Mouse (Mus musculus) limb, embryonic 10.5 days (tissue): ENCODE data around the gene Lhpp. TPM values are rescaled to one million over a fixed set of nuclear protein-coding genes. Genes with fewer than 3 reads are reported as not detected.
A peak's percentile ranks its signal among the peaks of the same experiment; 100 is the strongest.

ENCODE experiments used
- DNase-seq: peaks from one replicate; pipeline ENCODE4 v3.0.0-alpha.2; 2017; ENCODE audit warnings: low spot score
- H3K27ac ChIP-seq: fragments of 300-500 bp; sonication (generic); 2 replicates; pipeline ENCODE4 v1.5.1; 2016; ENCODE audit warnings: mild to moderate bottlenecking
- H3K27me3 ChIP-seq: fragments of 300-500 bp; sonication (generic); 2 replicates; pipeline ENCODE4 v1.6.1; 2016; ENCODE audit warnings: low read depth, mild to moderate bottlenecking; ENCODE audit not compliant: poor library complexity, severe bottlenecking
- H3K36me3 ChIP-seq: fragments of 300-500 bp; sonication (generic); 2 replicates; pipeline ENCODE4 v1.6.1; 2016; ENCODE audit warnings: mild to moderate bottlenecking, moderate library complexity
- H3K4me1 ChIP-seq: fragments of 300-500 bp; sonication (generic); 2 replicates; pipeline ENCODE4 v1.6.1; 2016
- H3K4me3 ChIP-seq: fragments of 300-500 bp; sonication (generic); 2 replicates; pipeline ENCODE4 v1.5.1; 2016; ENCODE audit warnings: mild to moderate bottlenecking, moderate library complexity
- H3K9me3 ChIP-seq: fragments of 300-500 bp; sonication (generic); replicated peaks from 2 replicates; pipeline ENCODE4 v1.6.1; 2016; ENCODE audit warnings: mild to moderate bottlenecking
- WGBS: fragments of 180-500 bp; shearing (Covaris S2); methylation state at CpG from one replicate; pipeline ENCODE4 v1.1.7; 2016; 5-methylcytosine and 5-hydroxymethylcytosine counted together
- polyA plus RNA-seq: library from polyadenylated mRNA; unstranded; fragments of >200 nt; fragmentation: Nextera tagmentation; extraction: Ambion mirVana; gene quantifications from 2 replicates; pipeline ENCODE4 v1.2.1, GENCODE M21; 2016

Lhpp gene
- polyA plus RNA-seq, 1 experiment from 2014 or later: 20.1 TPM

DNA sequence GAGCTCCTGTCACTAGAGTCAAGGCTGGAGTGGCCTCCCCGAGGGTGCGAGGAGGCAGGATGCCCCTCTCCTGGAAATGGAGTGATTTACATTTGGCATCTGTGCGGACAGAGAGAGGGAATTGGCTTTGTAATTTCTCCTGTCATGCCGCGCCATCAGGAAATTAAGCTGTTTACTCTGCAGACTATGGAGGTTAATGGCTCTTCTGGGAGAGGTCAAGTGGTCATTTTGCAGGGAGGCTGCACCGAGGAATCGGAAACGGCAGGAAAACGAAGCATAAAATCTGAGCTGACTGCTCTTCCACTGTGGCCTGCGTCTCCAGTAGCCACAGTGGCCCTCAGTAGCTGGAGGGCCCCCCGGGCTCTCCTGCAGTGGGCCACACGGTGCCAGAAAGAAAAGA is 26.9 kb downstream of the Lhpp start:
- 0 out of 2 replicates have a peak, but pooled peaks cover 13% of the 10 kb centered on the region for H3K27me3 ChIP-seq
- no peak overlapping the region for H3K4me3 ChIP-seq
- peaks cover 36% of the 10 kb centered on the region for H3K4me1 ChIP-seq
- DNase-seq: no peak
- 16% methylated on average over 12 of the region's 12 CpGs for WGBS
- H3K27ac ChIP-seq: no peak overlapping the region
- no peaks in the 10 kb centered on the region for H3K9me3 ChIP-seq
- no peaks in the 10 kb centered on the region for H3K36me3 ChIP-seq

DNA sequence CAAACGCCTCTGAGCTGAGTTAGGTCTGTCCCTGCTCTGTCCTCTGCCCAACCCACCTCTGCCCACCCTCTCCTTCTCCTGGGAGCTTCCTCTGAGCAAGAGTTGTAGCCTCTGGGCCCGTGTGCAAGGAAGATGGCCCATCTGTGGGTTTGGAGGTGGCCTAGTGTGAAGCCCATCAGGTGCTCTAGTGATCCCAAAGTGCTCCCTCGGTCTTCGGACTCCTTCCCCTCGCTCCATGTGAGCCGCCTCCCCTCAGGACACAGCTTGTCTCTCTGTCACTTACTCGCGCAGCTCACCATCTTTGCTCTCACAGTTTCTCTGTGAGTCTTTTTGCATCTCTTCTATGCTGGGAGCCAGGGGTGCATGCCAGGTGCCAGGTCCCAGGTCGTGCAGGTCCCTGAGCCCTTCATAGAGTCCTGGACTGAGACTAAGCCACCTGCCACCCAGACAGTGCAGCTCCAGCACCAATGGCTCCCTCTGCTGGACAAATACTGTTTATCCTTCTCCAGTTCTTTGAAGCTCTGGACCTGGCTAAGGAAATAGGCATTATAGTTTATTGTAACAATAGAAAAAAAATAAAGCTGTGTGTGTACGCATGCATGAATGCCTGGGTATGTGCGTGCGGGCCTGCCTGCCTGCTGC is 28.1 kb downstream of the Lhpp start:
- H3K27me3 ChIP-seq: 0 out of 2 replicates have a peak, but pooled peaks cover 18% of the 10 kb centered on the region
- no peaks in the 10 kb centered on the region for H3K36me3 ChIP-seq
- peak; percentile 56 for DNase-seq
- no peak overlapping the region for H3K4me3 ChIP-seq
- peaks cover 36% of the 10 kb centered on the region for H3K4me1 ChIP-seq
- 62% methylated on average over 12 of the region's 12 CpGs for WGBS
- H3K27ac ChIP-seq: no peak overlapping the region
- H3K9me3 ChIP-seq: no peaks in the 10 kb centered on the region

DNA sequence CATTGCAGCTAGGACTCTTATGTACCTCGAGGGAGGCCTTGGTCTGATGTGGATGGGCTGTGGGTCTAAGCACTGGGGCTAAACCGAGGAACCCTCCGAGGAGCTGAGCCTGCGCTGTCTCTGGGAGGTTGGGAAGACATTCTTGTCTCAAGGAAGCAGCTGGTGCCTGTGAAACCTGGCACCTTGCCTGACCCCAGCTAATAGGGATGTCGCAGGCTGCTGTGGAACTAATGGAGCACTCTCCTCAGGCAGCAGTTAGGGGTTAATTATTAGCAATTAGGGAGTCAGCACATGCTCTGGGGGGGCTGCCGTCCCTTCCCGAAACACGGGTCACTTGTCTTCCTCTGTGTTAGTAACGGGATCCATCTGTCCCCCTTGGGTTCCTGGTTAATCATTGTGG is 30.5 kb downstream of the Lhpp start:
- H3K9me3 ChIP-seq: no peaks in the 10 kb centered on the region
- no peaks in the 10 kb centered on the region for H3K36me3 ChIP-seq
- 0 out of 2 replicates have a peak overlapping the region, but pooled peaks have one; percentile 6 for H3K27ac ChIP-seq
- 0 out of 2 replicates have a peak, but pooled peaks cover 13% of the 10 kb centered on the region for H3K27me3 ChIP-seq
- H3K4me1 ChIP-seq: peaks cover 36% of the 10 kb centered on the region
- no peak for DNase-seq
- H3K4me3 ChIP-seq: no peak overlapping the region
- WGBS: 25% methylated on average over 9 of the region's 9 CpGs

DNA sequence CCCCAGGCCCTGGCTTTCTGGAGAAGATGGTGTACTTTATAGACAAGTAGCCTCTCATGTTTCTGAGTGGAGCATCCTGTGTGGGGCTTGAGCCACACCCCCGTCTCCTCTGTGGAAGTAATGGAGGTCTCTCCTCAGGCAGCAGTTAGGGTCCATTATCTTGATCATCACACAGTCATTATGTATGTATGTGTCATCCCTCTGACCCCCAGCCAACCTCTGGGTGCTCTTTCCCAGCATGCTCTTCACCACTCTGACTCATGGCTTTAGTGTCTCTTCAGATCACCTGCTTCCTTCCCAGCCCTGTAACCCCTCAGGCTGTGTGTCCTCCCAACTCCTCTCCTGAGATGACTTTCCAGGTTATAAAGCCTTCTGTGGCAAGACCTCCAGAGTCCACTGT is 31.2 kb downstream of the Lhpp start:
- Histone ChIP-seq H3K36me3 (no peaks in the 10 kb centered on the region), H3K27ac (no peak overlapping the region), H3K4me1 (peaks cover 36% of the 10 kb centered on the region), H3K9me3 (no peaks in the 10 kb centered on the region), H3K4me3 (no peak overlapping the region), H3K27me3 (0 out of 2 replicates have a peak, but pooled peaks cover 13% of the 10 kb centered on the region)
- 78% methylated on average over 1 of the region's 1 CpGs for WGBS
- no peak for DNase-seq

DNA sequence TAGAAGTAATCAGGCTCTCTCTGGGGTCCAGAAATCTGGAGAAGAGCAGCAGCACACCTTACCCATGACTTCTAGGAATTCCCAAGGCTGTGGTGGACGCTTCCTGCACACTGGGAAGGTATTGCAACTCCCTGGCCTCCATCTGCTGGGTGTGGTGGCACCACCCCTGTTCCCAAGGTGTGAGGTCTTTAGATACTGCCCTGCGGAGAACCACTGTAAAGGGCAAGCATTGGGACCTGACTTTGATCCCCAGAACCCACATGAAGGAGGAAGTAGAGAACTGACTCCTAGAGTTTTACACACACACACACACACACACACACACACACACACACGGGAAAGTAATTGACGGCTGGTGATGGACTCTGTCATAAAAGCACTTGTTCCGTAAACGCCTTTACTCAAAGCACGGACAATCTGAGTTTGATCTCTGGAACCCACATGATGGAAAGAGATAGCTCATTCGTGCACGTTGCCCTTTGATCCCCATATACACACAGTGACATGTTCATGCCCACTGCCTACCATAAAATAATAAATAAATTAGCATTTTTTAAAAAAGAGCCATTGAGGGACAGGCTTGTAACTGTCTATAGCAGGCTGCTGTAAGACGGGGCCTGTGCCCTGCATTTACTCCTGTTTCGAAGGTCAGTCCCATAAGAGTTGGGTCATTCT is 34.3 kb downstream of the Lhpp start:
- Histone ChIP-seq H3K4me1 (peaks cover 24% of the 10 kb centered on the region), H3K4me3 (no peak overlapping the region), H3K9me3 (no peaks in the 10 kb centered on the region), H3K27ac (no peak overlapping the region), H3K27me3 (0 out of 2 replicates have a peak, but pooled peaks cover 9% of the 10 kb centered on the region), H3K36me3 (no peaks in the 10 kb centered on the region)
- DNase-seq: no peak
- 72% methylated on average over 11 of the region's 11 CpGs for WGBS

DNA sequence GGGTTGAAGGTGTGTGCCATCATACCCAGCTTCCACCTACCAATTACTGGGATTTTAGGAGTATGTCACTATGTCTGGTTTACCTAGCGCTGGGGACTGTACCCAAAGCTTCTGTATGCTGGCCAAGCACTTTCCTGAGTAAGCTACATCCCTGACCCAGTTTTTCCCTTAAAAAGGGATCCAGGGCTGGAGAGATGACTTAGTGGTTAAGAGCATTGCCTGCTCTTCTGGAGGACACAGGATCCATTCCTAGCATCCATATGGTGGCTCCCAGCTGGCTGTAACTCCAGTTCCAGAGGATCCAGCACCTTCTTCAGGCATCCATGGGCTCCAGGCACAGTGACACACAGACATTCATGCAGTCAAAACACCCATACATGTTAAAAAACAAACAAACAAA is 36.1 kb downstream of the Lhpp start:
- Histone ChIP-seq H3K36me3 (no peaks in the 10 kb centered on the region), H3K9me3 (no peaks in the 10 kb centered on the region), H3K4me3 (no peak overlapping the region), H3K4me1 (peaks cover 22% of the 10 kb centered on the region), H3K27me3 (0 out of 2 replicates have a peak, but pooled peaks cover 9% of the 10 kb centered on the region), H3K27ac (no peak overlapping the region)
- WGBS: 96% methylated on average over 1 of the region's 1 CpGs
- no peak for DNase-seq

DNA sequence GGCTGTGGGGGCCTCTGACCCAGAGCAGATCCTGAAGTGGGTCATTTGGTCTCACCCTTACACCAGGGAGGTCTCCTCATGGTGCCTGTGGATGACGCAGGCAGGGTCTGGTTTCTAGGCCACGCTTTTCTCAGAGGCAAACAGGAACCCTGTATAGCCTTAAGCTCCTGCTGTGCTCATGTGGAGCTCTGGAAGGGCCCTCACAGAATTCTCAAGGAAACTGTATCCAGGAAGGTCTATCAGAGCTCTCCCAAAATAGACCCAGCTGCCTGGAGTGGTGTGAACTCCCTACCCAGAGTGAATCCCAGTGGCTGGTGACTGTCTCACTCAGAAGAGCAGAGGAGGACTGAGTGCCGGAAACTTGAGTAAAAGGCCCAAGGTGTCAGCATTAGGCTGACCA is 44.0 kb downstream of the Lhpp start:
- Histone ChIP-seq H3K27ac (0 out of 2 replicates have a peak overlapping the region, but pooled peaks have one; percentile 1), H3K36me3 (no peaks in the 10 kb centered on the region), H3K4me3 (no peak overlapping the region), H3K27me3 (no peaks in the 10 kb centered on the region), H3K9me3 (no peaks in the 10 kb centered on the region), H3K4me1 (peaks cover 48% of the 10 kb centered on the region)
- no peak for DNase-seq
- WGBS: 84% methylated on average over 3 of the region's 3 CpGs

DNA sequence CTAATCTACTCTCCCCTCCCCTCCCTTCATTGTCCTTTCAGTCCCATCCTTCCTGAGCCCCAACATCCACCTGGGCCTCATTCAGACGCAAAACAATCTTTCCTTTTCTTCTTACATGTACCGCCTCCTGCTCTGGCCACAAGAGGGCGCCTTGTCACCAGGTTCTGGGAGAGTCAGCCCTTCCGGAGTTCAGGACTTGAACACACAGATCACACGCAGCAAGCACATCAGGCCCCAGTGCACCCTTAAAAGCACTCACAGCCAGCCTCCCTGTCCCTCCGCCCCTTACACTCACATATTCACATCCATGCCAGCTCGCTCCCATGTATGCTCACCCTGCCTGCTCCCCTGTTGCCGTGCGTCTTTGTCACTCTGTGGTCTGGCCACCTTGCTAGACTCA is 45.6 kb downstream of the Lhpp start:
- peaks cover 52% of the 10 kb centered on the region for H3K4me1 ChIP-seq
- H3K27me3 ChIP-seq: no peaks in the 10 kb centered on the region
- DNase-seq: peak; percentile 96
- 24% methylated on average over 9 of the region's 9 CpGs for WGBS
- H3K9me3 ChIP-seq: no peaks in the 10 kb centered on the region
- H3K27ac ChIP-seq: peak overlapping the region; percentile 72; the same call in 1 of the 2 replicates
- H3K4me3 ChIP-seq: no peak overlapping the region
- no peaks in the 10 kb centered on the region for H3K36me3 ChIP-seq

DNA sequence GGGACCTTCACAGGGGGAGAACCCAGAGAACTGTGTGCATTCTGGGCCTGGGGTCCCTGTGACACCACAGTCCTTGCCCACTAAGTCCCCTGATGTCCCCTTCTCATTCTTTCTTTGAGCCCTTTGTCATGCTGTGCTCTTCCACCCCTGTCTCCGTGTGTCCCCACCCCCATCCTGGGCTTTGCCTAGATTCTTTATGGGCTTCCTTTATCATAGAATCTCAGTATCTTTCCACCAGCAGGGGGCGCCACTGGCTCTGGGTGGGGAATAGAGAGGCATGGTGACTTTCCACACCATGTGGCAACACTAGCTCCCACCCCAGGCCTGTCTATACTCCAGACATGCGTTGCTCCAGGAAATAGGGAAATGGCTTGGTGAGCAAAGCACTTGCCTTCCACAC is 46.1 kb downstream of the Lhpp start:
- Histone ChIP-seq H3K9me3 (no peaks in the 10 kb centered on the region), H3K27ac (peak overlapping the region; percentile 72; the same call in 1 of the 2 replicates), H3K4me1 (peaks cover 52% of the 10 kb centered on the region), H3K4me3 (no peak overlapping the region), H3K36me3 (no peaks in the 10 kb centered on the region), H3K27me3 (no peaks in the 10 kb centered on the region)
- 14% methylated on average over 3 of the region's 3 CpGs for WGBS
- peak; percentile 91 for DNase-seq

DNA sequence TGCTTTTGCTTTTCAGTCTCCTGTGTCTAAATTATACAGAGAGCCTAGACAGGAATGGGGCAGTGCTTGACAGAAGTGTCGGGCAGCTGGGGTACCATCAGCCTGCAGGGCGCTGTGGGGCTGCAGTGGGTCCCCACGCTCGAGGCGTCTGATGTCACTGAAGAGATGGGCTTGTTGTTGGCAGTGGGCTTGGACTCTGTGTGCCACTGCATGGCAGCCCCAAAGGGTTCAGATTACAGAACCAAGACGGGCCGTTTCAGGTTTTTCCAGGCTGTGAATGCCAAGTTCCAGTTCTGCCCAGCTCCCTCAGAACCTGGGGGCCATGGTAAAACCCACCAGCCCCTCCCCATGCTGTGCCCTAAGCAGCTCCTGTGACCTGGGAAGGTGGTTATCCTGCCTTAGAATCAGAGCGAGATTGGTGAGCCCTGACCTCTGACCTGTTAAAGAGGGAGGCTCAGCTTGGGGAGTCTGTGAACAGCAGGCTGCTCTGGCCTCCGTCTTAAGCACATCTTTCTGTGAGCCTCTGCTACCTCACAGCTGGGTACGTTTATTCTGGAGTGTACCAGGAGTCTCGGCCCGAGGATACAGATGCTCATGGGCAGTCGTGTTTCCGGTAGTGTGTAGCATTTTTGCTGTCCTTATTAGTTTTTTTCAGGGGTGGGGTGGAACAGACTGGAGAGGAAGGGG is 47.1 kb downstream of the Lhpp start:
- Histone ChIP-seq H3K27me3 (no peaks in the 10 kb centered on the region), H3K36me3 (no peaks in the 10 kb centered on the region), H3K4me3 (no peak overlapping the region), H3K4me1 (peaks cover 52% of the 10 kb centered on the region), H3K27ac (peak overlapping the region; percentile 65), H3K9me3 (no peaks in the 10 kb centered on the region)
- DNase-seq: no peak
- WGBS: 44% methylated on average over 14 of the region's 14 CpGs

DNA sequence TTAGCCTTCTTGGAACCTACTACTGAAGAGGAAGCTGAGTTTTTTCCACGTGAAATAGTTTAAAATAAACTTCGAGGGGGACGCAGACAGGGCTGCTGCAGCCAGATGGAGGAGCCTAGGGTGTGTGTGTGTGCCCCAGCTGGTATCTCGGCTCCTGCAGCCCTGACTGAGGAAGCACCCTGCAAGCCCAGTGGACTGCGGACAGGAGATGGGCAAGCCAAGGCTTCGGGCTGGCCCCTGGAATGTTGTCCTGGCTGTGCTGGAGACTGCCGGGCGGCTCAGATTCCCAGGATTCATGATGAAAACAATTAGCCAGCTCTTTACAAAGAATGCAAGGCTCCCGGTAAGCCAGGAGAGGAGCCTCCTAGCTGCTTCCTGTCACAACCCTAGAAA is 47.6 kb downstream of the Lhpp start:
- peak overlapping the region; percentile 65 for H3K27ac ChIP-seq
- no peaks in the 10 kb centered on the region for H3K27me3 ChIP-seq
- H3K4me1 ChIP-seq: peaks cover 57% of the 10 kb centered on the region
- WGBS: 16% methylated on average over 9 of the region's 9 CpGs
- H3K4me3 ChIP-seq: no peak overlapping the region
- peak; percentile 54 for DNase-seq
- no peaks in the 10 kb centered on the region for H3K36me3 ChIP-seq
- H3K9me3 ChIP-seq: no peaks in the 10 kb centered on the region

DNA sequence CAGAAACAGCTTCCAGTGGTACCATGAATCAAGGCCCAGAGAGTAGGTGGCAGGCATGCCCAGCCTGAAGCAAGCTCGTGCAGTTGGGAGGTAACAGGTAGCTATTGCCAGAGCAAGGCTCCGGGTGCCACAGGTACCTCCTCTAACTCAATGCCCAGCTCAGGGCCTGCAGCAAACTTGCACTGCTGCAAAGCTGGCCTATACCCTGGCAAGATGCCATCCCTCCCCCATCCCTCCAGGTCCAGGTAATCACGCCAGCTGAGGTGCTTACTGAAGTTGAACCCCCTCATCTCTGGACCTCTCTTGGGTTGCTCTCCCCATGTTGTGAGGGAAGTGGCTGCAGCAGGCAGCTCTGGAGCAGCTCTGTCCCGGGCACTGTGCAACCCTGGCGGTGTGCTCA is 48.2 kb downstream of the Lhpp start:
- DNase-seq: no peak
- Histone ChIP-seq H3K27ac (peak overlapping the region; percentile 65), H3K4me1 (peaks cover 60% of the 10 kb centered on the region), H3K4me3 (no peak overlapping the region), H3K9me3 (no peaks in the 10 kb centered on the region), H3K36me3 (no peaks in the 10 kb centered on the region), H3K27me3 (no peaks in the 10 kb centered on the region)
- 84% methylated on average over 5 of the region's 5 CpGs for WGBS

DNA sequence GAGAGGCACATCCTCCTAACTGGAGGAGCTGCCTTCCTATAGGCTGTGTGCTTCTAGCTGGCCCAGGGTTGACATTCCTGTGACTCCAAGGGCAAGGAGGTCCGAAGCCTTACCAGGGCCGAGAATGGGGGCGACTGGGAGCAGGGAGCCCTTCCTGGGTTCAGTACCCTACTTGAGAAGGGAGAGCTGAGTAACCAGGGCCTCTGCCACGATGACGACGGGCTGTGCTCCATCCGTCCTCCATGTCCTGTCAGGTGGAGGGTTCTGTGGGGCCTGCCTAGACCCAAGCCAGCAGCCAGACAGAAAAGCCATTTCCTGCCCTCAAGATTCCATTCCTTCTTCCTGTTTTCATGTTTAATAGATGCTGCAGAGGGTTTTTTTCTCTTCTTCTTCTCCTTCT is 49.2 kb downstream of the Lhpp start:
- Histone ChIP-seq H3K36me3 (no peaks in the 10 kb centered on the region), H3K9me3 (no peaks in the 10 kb centered on the region), H3K4me3 (no peak overlapping the region), H3K27me3 (no peaks in the 10 kb centered on the region), H3K27ac (peak overlapping the region; percentile 65), H3K4me1 (peaks cover 64% of the 10 kb centered on the region)
- DNase-seq: no peak
- 70% methylated on average over 7 of the region's 7 CpGs for WGBS
